9 mouse cellular contexts compared by ENCODE assay signal in genomic region chr4:134388397-134388796, GRCm38 (mm10). TPM values are rescaled to one million over a fixed set of nuclear protein-coding genes. Genes with fewer than 3 reads are reported as not detected.
A peak's percentile ranks its signal among the peaks of the same experiment; 100 is the strongest.
DNase-seq lines count a peak whose midpoint lies in the region; ATAC-seq lines count a peak whose summit lies in the region.
"Had no signal": no experiment of that assay in that cellular context is flagged by ENCODE, and none has a peak within 500 bp of the region (broad histone marks: within the 10 kb centered on the region; RNA-seq: fewer than 3 reads in every experiment).

No protein-coding gene starts in this region.

- peaks cover 3% of the 10 kb centered on the region; the same call in 1 of the 2 replicates for H3K9me3 ChIP-seq in heart, embryonic 11.5 days (replicated peaks; ENCODE audit: control insufficient read depth, low read length)
- H3K9me3 ChIP-seq: limb, embryonic 15.5 days had no signal

- H3K4me3 ChIP-seq in heart, embryonic 11.5 days (ENCODE audit: low read depth, low read length): no peak overlapping the region
- H3K4me3 ChIP-seq: limb, embryonic 15.5 days had no signal

- no peaks in the 10 kb centered on the region for H3K36me3 ChIP-seq in heart, embryonic 11.5 days (ENCODE audit: control insufficient read depth, insufficient read depth, low read length)
- H3K36me3 ChIP-seq: limb, embryonic 15.5 days had no signal

- no peak overlapping the region for H3K4me2 ChIP-seq in heart, embryonic 11.5 days
- H3K4me2 ChIP-seq: limb, embryonic 15.5 days had no signal

- DNase-seq in heart, postnatal 14 days: peak; percentile 70 to 83
- DNase-seq in urinary bladder, adult 18-20 months (ENCODE audit: low spot score in 2 of 2): peak; percentile 39 to 63
- no peak for DNase-seq in urinary bladder, postnatal 10 days (ENCODE audit: low spot score)
- peak; percentile 83 to 87 for DNase-seq in cerebellum, postnatal 10 days
- DNase-seq in kidney, adult 8-10 months: peak; percentile 60 to 83

- no peak overlapping the region for H3K27ac ChIP-seq in heart, embryonic 11.5 days (ENCODE audit: low read depth, low read length)
- H3K27ac ChIP-seq: limb, embryonic 15.5 days had no signal

- H3K27me3 ChIP-seq in heart, embryonic 11.5 days (ENCODE audit: control insufficient read depth, insufficient read depth, low read length): no peaks in the 10 kb centered on the region
- H3K27me3 ChIP-seq: limb, embryonic 15.5 days had no signal

- no peaks in the 10 kb centered on the region; the same call in 1 of the 2 replicates for H3K4me1 ChIP-seq in heart, embryonic 11.5 days (ENCODE audit: control insufficient read depth, insufficient read depth, low read length)

- 20% methylated on average over 5 of the region's 5 CpGs for WGBS in heart, embryonic 11.5 days (ENCODE audit: insufficient replicate concordance)

- intact Hi-C loops in heart, postnatal 14 days (cut with DNase I): loop anchor here (5.0 kb wide), 1 partner anchor 126 kb away; no protein-coding TSS in a partner anchor

- H3K9ac ChIP-seq in heart, embryonic 11.5 days (ENCODE audit: low read depth, low read length): no peak overlapping the region
- H3K9ac ChIP-seq: limb, embryonic 15.5 days had no signal

- no peak; the same call in 1 of the 2 replicates for ATAC-seq in heart, embryonic 11.5 days (replicated peaks; ENCODE audit: insufficient number of reproducible peaks, low FRiP score, low TSS enrichment)
- ATAC-seq in monocyte, adult 5-6 weeks (replicated peaks; ENCODE audit: insufficient number of reproducible peaks, low FRiP score, low TSS enrichment, poor library complexity, severe bottlenecking): peak; percentile 76; the same call in 1 of the 2 replicates
- ATAC-seq in frontal cortex, adult (ENCODE audit: low TSS enrichment): no peak

RNA-seq across cellular contexts. Expression of gene Extl1, which starts 4.7 kb away (rescaled TPM):
- total RNA-seq in heart, postnatal 14 days (2021): 10 to 100 TPM; 11.4 to 12.0 TPM
- polyA plus RNA-seq in heart, embryonic 11.5 days (2014; fragmentation: Nextera tagmentation; extraction: Ambion mirVana): 2.0 and 2.7 TPM in 2 replicates
- 0.29 TPM in 1 of 3 replicates, not detected in the others for total RNA-seq in monocyte, adult 5-6 weeks (2017)

RNA-seq across cellular contexts. Expression of gene Pafah2, which starts 7.7 kb away (rescaled TPM):
- total RNA-seq in heart, postnatal 14 days (2021): 1 to 10 TPM; 7.5 to 8.6 TPM
- polyA plus RNA-seq in heart, embryonic 11.5 days (2014; fragmentation: Nextera tagmentation; extraction: Ambion mirVana): 11.7 and 11.8 TPM in 2 replicates
- total RNA-seq in monocyte, adult 5-6 weeks (2017): 0.64 to 3.8 TPM (median 1.5 TPM) in 3 replicates

RNA-seq across cellular contexts. Expression of gene Slc30a2, which starts 45.4 kb away (rescaled TPM):
- total RNA-seq in heart, postnatal 14 days (2021): under 1 TPM; 0.68 to 0.96 TPM
- 0.26 TPM in 1 of 2 replicates, not detected in the other for polyA plus RNA-seq in heart, embryonic 11.5 days (2014; fragmentation: Nextera tagmentation; extraction: Ambion mirVana)
- not detected in 3 replicates for total RNA-seq in monocyte, adult 5-6 weeks (2017)
